Mouse (Mus musculus): ENCODE measurements around the gene Psmb8.

The Psmb8 gene

DNA sequence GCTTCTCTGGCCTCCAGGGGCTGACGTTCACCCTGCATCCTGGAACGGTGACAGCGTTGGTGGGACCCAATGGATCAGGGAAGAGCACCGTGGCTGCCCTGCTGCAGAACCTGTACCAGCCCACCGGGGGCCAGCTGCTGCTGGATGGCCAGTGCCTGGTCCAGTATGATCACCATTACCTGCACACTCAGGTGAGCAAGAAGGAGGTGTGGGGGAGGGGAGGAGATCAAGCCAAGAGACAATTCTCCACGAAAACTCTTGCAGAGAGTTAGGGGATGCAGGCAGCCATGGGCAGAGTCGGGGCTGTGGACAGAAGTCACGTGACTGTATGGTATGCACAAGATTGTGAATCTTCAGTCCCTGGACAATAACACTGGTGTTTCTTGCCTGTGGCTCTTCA is 4.1 kb upstream of the Psmb8 start:
- no peak for DNase-seq

GRCm38 (mm10) chr17:34194723-34195122 is 2.8 kb upstream of the Psmb8 start:
- no peak for DNase-seq

- no peak for DNase-seq
Measured at GRCm38 (mm10) chr17:34196491-34196890, 1.0 kb upstream of the Psmb8 start.

DNA sequence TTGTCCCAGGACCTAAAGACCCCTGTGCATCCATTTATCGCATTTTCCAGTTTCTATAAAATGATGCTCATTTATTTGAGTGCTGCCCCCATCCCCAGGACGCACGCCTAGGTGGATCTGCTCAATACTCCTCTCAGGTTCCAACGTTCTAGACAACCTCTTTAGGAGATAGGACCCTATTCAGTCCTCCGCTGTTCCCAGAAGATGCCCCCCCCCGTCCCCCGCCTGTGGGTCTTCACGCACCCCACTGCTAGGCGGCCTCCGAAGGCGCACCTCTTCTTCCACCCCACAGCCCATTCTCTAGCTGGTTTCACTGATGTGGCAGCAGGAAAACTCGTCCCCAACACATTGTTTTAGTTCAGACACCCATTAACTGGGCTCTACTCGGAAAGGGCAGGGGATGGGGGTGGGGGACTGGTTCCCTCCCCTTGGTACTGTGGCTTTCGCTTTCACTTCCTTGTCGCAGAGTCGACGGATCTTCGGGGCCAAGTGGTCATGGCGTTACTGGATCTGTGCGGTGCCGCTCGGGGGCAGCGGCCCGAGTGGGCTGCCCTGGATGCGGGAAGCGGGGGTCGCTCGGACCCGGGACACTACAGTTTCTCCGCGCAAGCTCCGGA is 491 bp downstream of the Psmb8 start:
- DNase-seq: peak; percentile 80 to 83

- DNase-seq: no peak
Measured at GRCm38 (mm10) chr17:34198521-34198912, 996 bp downstream of the Psmb8 start.

DNA sequence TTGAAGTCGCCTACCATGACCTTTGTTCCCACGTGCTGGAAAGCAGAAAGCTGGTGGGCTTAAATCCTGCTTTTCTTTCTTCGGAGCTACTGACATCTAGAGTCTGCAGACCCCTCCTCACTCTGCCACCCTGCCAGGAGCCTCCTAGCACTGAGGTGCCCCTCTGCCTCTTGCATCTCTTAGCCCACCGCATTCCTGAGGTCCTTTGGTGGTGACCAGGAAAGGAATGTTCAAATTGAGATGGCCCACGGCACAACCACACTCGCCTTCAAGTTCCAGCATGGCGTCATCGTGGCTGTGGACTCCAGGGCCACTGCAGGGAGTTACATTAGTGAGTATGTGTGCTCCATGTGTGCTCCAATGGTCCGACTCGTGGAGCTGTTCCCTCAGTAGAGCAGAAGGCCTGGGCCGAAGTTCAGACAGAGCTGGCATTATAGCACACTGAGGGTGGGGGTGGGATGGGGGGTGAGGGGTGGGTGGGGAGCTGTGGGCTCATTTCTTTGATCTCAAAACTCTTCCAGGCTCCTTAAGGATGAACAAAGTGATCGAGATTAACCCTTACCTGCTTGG is 1.6 kb downstream of the Psmb8 start:
- DNase-seq: no peak

GRCm38 (mm10) chr17:34200047-34200446 is 2.5 kb downstream of the Psmb8 start:
- no peak for DNase-seq

DNA sequence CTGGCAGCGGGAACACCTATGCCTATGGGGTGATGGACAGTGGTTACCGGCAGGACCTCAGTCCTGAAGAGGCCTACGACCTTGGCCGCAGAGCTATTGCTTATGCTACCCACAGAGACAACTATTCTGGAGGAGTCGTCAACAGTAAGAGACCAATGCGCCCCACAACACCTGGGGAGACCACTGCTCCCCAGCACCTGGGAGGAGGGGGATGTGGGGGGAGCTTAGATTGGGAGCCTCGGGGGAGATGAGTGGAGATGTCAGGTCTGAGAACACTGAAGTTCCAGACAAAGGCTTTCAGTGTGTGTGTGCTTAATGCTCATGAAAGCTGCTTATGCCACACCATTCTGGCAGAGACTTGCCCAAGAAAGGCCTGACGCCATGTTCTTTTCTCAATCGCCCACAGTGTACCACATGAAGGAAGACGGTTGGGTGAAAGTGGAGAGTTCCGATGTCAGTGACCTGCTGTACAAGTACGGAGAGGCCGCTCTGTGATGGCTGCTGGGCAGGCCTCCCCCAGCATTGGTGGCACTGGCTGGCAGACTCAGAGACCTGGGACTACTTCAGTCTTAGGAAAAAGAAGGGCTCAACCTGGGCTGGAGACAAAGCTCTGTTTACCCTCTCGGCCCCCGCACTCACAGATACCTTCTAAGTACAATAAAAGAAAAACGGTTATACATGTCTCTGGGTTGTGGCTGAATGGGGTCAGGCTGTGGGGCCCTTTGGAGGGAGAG is 3.4 kb downstream of the Psmb8 start:
- no peak for DNase-seq

GRCm38 (mm10) chr17:34201506-34202055 is 4.1 kb downstream of the Psmb8 start:
- DNase-seq: no peak

DNA sequence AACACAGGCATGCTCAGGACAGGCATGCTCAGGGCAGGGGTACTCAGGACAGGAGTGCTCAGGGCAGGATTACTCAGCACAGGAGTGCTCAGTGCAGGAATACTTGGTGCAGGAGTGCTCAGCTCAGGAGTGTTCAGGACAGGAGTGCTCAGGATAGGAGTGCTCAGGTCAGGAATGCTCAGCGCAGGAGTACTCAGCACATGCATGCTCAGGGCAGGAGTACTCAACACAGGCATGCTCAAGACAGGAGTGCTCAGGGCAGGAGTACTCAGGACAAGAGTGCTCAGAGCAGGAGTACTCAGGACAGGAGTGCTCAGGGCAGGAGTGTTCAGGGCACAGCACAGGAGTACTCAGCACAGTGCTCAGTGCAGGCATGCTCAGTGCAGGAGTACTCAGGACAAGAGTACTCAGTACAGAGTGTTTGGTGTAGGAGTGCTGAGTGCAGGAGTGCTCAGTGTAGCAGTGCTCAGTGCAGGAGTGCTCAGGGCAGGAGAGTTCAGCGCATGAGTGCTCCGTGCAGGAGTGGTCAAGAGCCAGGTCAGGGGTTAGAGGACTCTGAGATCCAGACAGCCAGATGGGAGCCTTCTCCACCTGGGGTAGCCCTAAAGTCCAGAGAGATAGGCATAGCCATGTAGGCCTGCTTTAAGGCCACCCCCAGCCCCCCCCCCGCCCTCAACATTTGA is 5.4 kb downstream of the Psmb8 start:
- no peak for DNase-seq

- DNase-seq: no peak
Measured at GRCm38 (mm10) chr17:34203444-34203843, 5.9 kb downstream of the Psmb8 start, which contains the start of gene Tap2. TSS of gene Tap2 (plus strand) at chr17:34203527.

DNA sequence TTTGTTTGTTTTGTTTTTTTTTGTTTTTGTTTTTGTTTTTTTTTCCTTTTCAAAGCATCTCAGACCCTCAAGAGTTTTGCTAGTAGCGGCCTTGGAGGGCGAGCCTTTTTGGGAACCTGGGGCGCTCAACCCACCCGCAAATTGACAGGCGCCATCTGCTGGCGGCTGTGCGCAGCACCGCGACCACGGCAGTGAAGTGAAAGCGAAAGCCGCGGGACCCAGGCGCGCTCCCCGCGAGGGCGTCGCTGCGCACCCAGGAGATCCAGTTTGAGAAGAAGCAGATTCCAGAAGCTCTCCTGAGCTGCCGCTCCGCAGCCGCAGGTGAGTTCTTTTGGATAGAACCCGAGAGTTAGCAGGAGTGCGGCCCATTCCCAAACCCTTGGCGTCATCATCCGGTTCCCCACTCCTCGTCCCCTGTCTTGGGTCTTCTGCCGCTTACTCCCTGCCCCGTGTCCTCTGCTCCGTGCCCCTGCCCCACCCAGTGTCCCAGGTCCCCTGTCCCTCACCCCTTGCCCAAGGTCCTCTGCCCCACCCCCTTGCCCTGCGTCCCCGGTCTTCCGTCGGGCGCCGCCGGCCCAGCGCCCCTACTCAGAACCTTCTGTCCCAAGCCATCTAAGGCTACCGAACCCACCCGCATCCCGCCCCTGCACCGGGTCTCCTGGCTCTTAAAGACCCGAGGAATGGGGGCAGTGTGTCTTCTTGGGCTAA is 6.9 kb downstream of the Psmb8 start:
- peak; percentile 90 to 92 for DNase-seq

DNA sequence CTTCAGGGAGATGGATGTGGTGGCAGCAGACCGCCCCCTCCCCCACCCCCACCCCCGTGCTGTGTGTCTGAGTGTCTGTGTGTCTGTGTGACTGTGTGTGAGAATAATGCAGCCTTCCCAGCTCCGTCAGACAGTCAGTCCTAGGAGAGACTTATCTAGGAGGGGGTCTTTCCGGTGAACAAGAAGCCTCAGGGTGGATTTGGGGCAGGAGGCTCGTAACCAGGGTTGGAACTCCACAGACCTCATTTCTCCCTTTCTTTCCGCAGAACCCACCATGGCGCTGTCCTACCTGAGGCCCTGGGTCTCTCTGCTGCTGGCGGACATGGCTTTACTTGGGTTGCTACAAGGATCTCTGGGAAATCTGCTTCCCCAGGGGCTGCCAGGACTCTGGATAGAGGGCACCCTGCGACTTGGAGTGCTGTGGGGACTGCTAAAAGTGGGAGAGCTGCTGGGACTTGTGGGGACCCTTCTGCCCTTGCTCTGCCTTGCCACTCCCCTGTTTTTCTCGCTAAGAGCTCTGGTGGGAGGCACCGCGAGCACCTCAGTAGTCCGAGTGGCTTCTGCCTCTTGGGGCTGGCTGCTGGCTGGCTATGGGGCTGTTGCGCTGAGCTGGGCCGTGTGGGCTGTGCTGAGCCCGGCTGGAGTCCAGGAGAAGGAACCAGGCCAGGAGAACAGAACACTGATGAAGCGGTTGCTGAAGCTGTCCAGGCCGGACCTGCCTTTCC is 7.7 kb downstream of the Psmb8 start:
- DNase-seq: peak in 1 of 2 experiments; percentile 55

GRCm38 (mm10) chr17:34205746-34206176 is 8.2 kb downstream of the Psmb8 start:
- DNase-seq: no peak

DNA sequence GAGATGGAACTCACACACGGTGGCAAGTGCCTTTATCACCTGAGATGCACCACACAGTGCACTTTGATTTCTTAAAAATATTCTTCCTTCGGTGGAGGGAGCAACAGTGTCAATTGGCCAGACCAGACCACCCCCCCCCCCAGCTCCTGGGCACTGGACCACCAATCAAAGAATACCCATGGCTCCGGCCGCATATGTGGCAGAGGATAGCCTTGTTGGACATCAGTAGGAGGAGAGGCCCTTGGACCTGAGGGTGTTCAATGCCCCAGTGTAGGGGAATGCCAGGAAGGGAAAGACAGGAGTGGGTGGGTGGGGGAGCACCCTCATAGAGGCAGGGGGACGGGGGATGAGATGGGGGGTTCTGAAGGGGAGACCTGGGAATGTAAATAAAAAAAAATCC is 9.2 kb downstream of the Psmb8 start:
- DNase-seq: no peak

DNA sequence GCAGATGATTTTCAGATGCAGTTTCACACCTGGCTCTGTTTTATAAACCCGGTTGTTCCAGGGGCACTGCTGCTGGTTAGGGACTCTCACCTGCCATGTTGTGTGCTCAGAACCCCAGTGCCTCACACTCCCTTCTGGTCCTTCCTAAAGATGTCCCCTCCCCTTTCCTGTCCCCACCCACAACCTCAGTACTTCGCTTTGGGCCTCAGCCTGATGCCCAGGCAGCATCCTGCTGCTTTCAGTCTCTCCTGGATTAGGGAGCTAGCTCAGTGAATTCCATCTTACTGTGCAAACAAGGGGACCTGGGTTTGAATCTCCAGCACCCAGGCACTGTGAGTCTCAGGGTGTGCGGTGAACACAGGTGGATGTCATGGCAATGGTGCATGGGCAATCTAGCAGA is 9.9 kb downstream of the Psmb8 start:
- no peak for DNase-seq

- DNase-seq: no peak
Measured at GRCm38 (mm10) chr17:34207866-34208265, 10.3 kb downstream of the Psmb8 start.

DNA sequence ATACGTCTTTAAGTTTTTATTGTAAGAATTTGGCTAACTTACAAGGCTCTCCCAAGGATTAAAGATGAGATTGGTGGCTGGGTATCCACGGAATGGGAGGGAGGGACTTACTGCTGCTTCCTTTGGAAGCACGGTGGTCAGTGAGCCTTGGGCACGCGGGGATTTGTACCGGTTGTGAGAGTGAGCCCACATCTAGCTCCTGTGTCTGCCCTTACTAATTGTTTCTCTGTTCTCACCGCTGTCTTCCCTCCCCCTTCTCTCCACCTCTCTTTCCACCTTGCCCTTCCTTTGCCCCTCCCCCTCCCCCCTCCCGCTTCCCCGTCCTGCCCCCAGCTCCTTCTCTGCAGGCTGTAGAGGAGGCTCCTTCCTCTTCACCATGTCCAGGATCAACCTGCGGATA is 10.9 kb downstream of the Psmb8 start:
- no peak for DNase-seq

- DNase-seq: no peak
Measured at GRCm38 (mm10) chr17:34209680-34210079, 12.2 kb downstream of the Psmb8 start.

GRCm38 (mm10) chr17:34210599-34210998 is 13.1 kb downstream of the Psmb8 start:
- no peak for DNase-seq

DNA sequence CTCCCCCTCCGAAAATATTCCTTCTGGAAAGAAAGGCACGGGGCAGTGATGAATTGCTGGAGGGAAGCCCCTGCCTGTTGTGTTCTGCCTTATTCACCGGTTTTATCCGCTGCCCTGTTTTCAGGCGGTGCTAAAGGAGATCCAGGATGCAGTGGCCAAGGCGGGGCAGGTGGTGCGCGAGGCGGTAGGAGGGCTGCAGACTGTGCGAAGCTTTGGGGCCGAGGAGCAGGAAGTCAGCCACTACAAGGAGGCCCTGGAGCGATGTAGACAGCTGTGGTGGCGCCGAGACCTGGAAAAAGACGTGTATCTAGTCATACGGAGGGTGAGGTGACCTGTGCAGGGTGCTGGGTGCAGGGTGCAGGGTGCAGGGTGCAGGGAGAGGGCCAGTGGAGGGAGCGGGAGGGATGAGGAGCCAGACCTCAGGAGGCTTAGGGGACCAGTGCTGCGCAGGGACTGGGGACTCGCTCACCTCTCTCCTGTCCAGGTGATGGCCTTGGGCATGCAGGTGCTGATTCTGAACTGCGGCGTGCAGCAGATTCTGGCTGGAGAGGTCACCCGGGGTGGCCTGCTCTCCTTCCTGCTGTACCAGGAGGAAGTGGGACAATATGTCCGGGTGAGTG is 14.3 kb downstream of the Psmb8 start:
- DNase-seq: no peak

All from lung, adult 18-20 months (tissue).